Mouse (Mus musculus) testis, adult 10 weeks (tissue): ENCODE measurements around the gene Usp17la. TPM values are rescaled to one million over a fixed set of nuclear protein-coding genes. Genes with fewer than 3 reads are reported as not detected.

Experiments
- polyA plus RNA-seq: library from polyadenylated mRNA; stranded (reverse); fragments of 350-450 nt; fragmentation: Illumina TruSeq; extraction: RNeasy Lipid Tissue Mini Kit (QIAGEN cat#74804); gene quantifications from one replicate; pipeline ENCODE4 v1.2.3, GENCODE M21; 2014; ENCODE audit warnings: low read depth, low replicate concordance

Usp17la gene
- not detected for polyA plus RNA-seq

GRCm38 (mm10) chr7:104856709-104857108 is at the start of gene Usp17la:
Gene Usp17la, plus strand, starts transcription at chr7:104857009.

GRCm38 (mm10) chr7:104842503-104842902 is 14.3 kb upstream of the Usp17la start, which contains the start of gene Usp17lb:
Gene Usp17lb, minus strand, starts transcription at chr7:104842603.

GRCm38 (mm10) chr7:104877731-104878130 is 20.9 kb downstream of the Usp17la start, which contains the start of gene Olfr665:
Gene Olfr665, plus strand, starts transcription at chr7:104878031.

GRCm38 (mm10) chr7:104895852-104896251 is 39.0 kb downstream of the Usp17la start, which contains the start of gene Olfr666:
Gene Olfr666, minus strand, starts transcription at chr7:104895952.

Other genes with a start within 250 kb of the Usp17la start
- gene Olfr656, start 243.1 kb upstream of the Usp17la start, polyA plus RNA-seq = 0.04 TPM
- gene Olfr657, start 232.2 kb upstream of the Usp17la start, polyA plus RNA-seq = not detected
- gene Olfr658, start 209.7 kb upstream of the Usp17la start, polyA plus RNA-seq = not detected
- gene Olfr659, start 190.3 kb upstream of the Usp17la start, polyA plus RNA-seq = not detected
- not detected for gene Olfr661, start 170.5 kb upstream of the Usp17la start, polyA plus RNA-seq
- not detected for gene Usp17le, start 79.5 kb upstream of the Usp17la start, polyA plus RNA-seq
- gene Usp17lb, start 14.4 kb upstream of the Usp17la start, polyA plus RNA-seq = not detected
- gene Olfr665, start 21.0 kb downstream of the Usp17la start, polyA plus RNA-seq = not detected
- gene Olfr666, start 38.9 kb downstream of the Usp17la start, polyA plus RNA-seq = not detected
- not detected for gene Olfr667, start 64.5 kb downstream of the Usp17la start, polyA plus RNA-seq
- not detected for gene Olfr668, start 71.0 kb downstream of the Usp17la start, polyA plus RNA-seq
- not detected for gene Olfr669, start 77.2 kb downstream of the Usp17la start, polyA plus RNA-seq
- not detected for gene Olfr670, start 105.6 kb downstream of the Usp17la start, polyA plus RNA-seq
- not detected for gene Olfr671, start 122.1 kb downstream of the Usp17la start, polyA plus RNA-seq
- gene Olfr672, start 145.0 kb downstream of the Usp17la start, polyA plus RNA-seq = not detected
- gene Olfr675, start 171.5 kb downstream of the Usp17la start, polyA plus RNA-seq = not detected
- not detected for gene Olfr676, start 175.7 kb downstream of the Usp17la start, polyA plus RNA-seq
- gene Olfr677, start 194.4 kb downstream of the Usp17la start, polyA plus RNA-seq = not detected
- not detected for gene Olfr678, start 207.5 kb downstream of the Usp17la start, polyA plus RNA-seq
- gene Olfr679, start 224.2 kb downstream of the Usp17la start, polyA plus RNA-seq = not detected
- not detected for gene Olfr680-ps1, start 235.8 kb downstream of the Usp17la start, polyA plus RNA-seq